Comparison of ENCODE assay signal across 10 mouse cellular contexts in the genomic region with DNA sequence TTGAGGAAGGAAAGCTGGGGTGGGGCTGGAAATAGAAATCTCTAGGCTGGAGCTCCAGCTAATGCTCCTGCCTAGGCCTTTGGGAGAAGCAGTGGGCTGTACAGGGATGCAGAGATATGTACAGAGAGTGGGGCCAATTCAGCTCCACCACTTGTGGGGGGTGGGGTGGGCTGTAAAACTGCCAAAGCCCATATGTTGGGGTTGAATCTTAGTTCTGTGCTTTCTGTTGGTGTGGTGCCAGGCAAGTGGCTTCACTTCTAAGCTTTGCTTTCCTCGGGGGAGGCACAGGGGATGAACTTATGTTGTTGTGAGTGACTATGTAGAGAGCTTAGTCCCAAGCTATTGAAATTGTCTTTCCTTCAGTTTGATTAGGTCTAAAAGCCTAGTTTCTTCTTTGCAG.
DNase-seq lines count a peak whose midpoint lies in the region; ATAC-seq and TF ChIP-seq lines count a peak whose summit lies in the region.
"Had no signal": no experiment of that assay in that cellular context is flagged by ENCODE, and none has a peak within 500 bp of the region (broad histone marks: within the 10 kb centered on the region; RNA-seq: fewer than 3 reads in every experiment).

No protein-coding gene starts in this region.

- no peak overlapping the region for H3K9ac ChIP-seq in lung, embryonic 14.5 days
- H3K9ac ChIP-seq in forebrain, embryonic 14.5 days (ENCODE audit: low read length): no peak overlapping the region
- no peak overlapping the region for H3K9ac ChIP-seq in limb, embryonic 14.5 days (ENCODE audit: low read depth, low read length, severe bottlenecking)
- no peak overlapping the region for H3K9ac ChIP-seq in stomach, embryonic 15.5 days

- peak overlapping the region; percentile 92 for H3K27ac ChIP-seq in lung, embryonic 14.5 days (ENCODE audit: low read depth)
- H3K27ac ChIP-seq in forebrain, embryonic 14.5 days (ENCODE audit: low read depth, low read length): peak overlapping the region; percentile 55; the same call in 1 of the 2 replicates
- H3K27ac ChIP-seq in limb, embryonic 14.5 days (replicated peaks; ENCODE audit: low read depth, low read length): peak overlapping the region; percentile 68
- H3K27ac ChIP-seq in stomach, embryonic 15.5 days: peak overlapping the region; percentile 84

- H3K4me1 ChIP-seq in lung, embryonic 14.5 days (ENCODE audit: insufficient read depth): peaks cover 11% of the 10 kb centered on the region; the same call in 1 of the 2 replicates
- H3K4me1 ChIP-seq in forebrain, embryonic 14.5 days (ENCODE audit: control insufficient read depth, insufficient read depth, low read length): peaks cover 10% of the 10 kb centered on the region
- peaks cover 17% of the 10 kb centered on the region for H3K4me1 ChIP-seq in limb, embryonic 14.5 days (ENCODE audit: control insufficient read depth, insufficient read depth, low read length)
- peaks cover 7% of the 10 kb centered on the region for H3K4me1 ChIP-seq in stomach, embryonic 15.5 days

- no peak for TF ChIP-seq POLR2A in limb, embryonic 14.5 days (IDR thresholded peaks at IDR 0.05; ENCODE audit: borderline replicate concordance, extremely low read depth, insufficient read depth, insufficient read length)

- H3K4me3 ChIP-seq in lung, embryonic 14.5 days (ENCODE audit: low read depth, low read length): no peak overlapping the region
- no peak overlapping the region for H3K4me3 ChIP-seq in forebrain, embryonic 14.5 days (ENCODE audit: low read depth, low read length)
- no peak overlapping the region for H3K4me3 ChIP-seq in limb, embryonic 14.5 days (replicated peaks; ENCODE audit: low read length)
- no peak overlapping the region for H3K4me3 ChIP-seq in stomach, embryonic 15.5 days (replicated peaks)
- H3K4me3 ChIP-seq: heart, embryonic 10.5 days had no signal

- peak; percentile 81 for DNase-seq in lung, embryonic 14.5 days
- no peak for DNase-seq in lung, postnatal 14 days
- DNase-seq in forebrain, embryonic 14.5 days (ENCODE audit: low spot score): peak; percentile 33
- peak; percentile 41 for DNase-seq in limb, embryonic 14.5 days (ENCODE audit: low spot score)
- DNase-seq in adrenal gland, adult 18-20 months (ENCODE audit: low spot score in 2 of 2): no peak
- DNase-seq in embryo, embryonic 10.5 days (ENCODE audit: low spot score): no peak
- DNase-seq: cerebellum, postnatal 25 days had no signal

- no peaks in the 10 kb centered on the region for H3K27me3 ChIP-seq in lung, embryonic 14.5 days (ENCODE audit: insufficient read depth, low read length)
- no peaks in the 10 kb centered on the region for H3K27me3 ChIP-seq in forebrain, embryonic 14.5 days (replicated peaks; ENCODE audit: control insufficient read depth, insufficient read depth, low read length)
- H3K27me3 ChIP-seq in limb, embryonic 14.5 days (ENCODE audit: control insufficient read depth, insufficient read depth, low read length): no peaks in the 10 kb centered on the region
- H3K27me3 ChIP-seq in stomach, embryonic 15.5 days (replicated peaks): no peaks in the 10 kb centered on the region

- 45% methylated on average over 1 of the region's 1 CpGs for WGBS in lung, embryonic 14.5 days
- WGBS in forebrain, embryonic 14.5 days: 67% methylated on average over 1 of the region's 1 CpGs
- WGBS in limb, embryonic 14.5 days: 40% methylated on average over 1 of the region's 1 CpGs
- WGBS in stomach, embryonic 15.5 days: 53% methylated on average over 1 of the region's 1 CpGs

- no peak overlapping the region for H3K4me2 ChIP-seq in lung, embryonic 14.5 days
- H3K4me2 ChIP-seq in forebrain, embryonic 14.5 days (ENCODE audit: low read length): no peak overlapping the region
- no peak overlapping the region for H3K4me2 ChIP-seq in limb, embryonic 14.5 days (replicated peaks; ENCODE audit: low read depth, low read length, severe bottlenecking)
- H3K4me2 ChIP-seq in stomach, embryonic 15.5 days: no peak overlapping the region
- H3K4me2 ChIP-seq: liver, embryonic 11.5 days had no signal

- peak; percentile 48; the same call in 1 of the 2 replicates for ATAC-seq in lung, embryonic 14.5 days (ENCODE audit: insufficient read depth)
- peak; percentile 40; the same call in 1 of the 2 replicates for ATAC-seq in forebrain, embryonic 14.5 days
- no peak for ATAC-seq in limb, embryonic 14.5 days (ENCODE audit: low FRiP score, low read depth)
- no peak for ATAC-seq in stomach, embryonic 15.5 days (ENCODE audit: insufficient read depth, low FRiP score, low read depth)

- TF ChIP-seq CTCF in lung, embryonic 14.5 days (IDR thresholded peaks at IDR 0.05; ENCODE audit: low read depth): no peak

- peaks cover 29% of the 10 kb centered on the region for H3K36me3 ChIP-seq in lung, embryonic 14.5 days (ENCODE audit: insufficient read depth)
- H3K36me3 ChIP-seq in forebrain, embryonic 14.5 days (ENCODE audit: control insufficient read depth, insufficient read depth, low read length): 0 out of 2 replicates have a peak, but pooled peaks cover 6% of the 10 kb centered on the region
- H3K36me3 ChIP-seq in limb, embryonic 14.5 days (ENCODE audit: control insufficient read depth, insufficient read depth, low read length): peaks cover 22% of the 10 kb centered on the region
- no peaks in the 10 kb centered on the region for H3K36me3 ChIP-seq in stomach, embryonic 15.5 days

- H3K9me3 ChIP-seq in lung, embryonic 14.5 days (ENCODE audit: low read depth, low read length): no peaks in the 10 kb centered on the region
- H3K9me3 ChIP-seq in forebrain, embryonic 14.5 days (replicated peaks; ENCODE audit: control insufficient read depth, low read length): no peaks in the 10 kb centered on the region
- H3K9me3 ChIP-seq in limb, embryonic 14.5 days (ENCODE audit: control insufficient read depth, low read length): no peaks in the 10 kb centered on the region
- H3K9me3 ChIP-seq in stomach, embryonic 15.5 days: no peaks in the 10 kb centered on the region
- H3K9me3 ChIP-seq: heart, embryonic 10.5 days had no signal

Comparison
In these comparisons a context has a peak if more than half of its experiments do, and no peak if none do; other contexts are left out.
1. DNase-seq: peak in lung, embryonic 14.5 days (single experiment), forebrain, embryonic 14.5 days (single experiment) and limb, embryonic 14.5 days (single experiment); none in lung, postnatal 14 days (single experiment), adrenal gland, adult 18-20 months (0 of 2) and embryo, embryonic 10.5 days (single experiment).
2. ATAC-seq: peak in lung, embryonic 14.5 days (single experiment) and forebrain, embryonic 14.5 days (single experiment); none in limb, embryonic 14.5 days (single experiment) and stomach, embryonic 15.5 days (single experiment).
3. Peak in every context shown above with its lines, with median percentiles within 50 percentile points of each other: H3K27ac ChIP-seq.